Mouse (Mus musculus): ENCODE data around the gene Ankrd60. TPM values are rescaled to one million over a fixed set of nuclear protein-coding genes. Genes with fewer than 3 reads are reported as not detected.

The Ankrd60 gene
- total and polyA plus RNA-seq, 3 experiments = not detected

GRCm38 (mm10) chr2:173550681-173551080 lies 27.5 kb downstream of the Ankrd60 start:
- H3K4me3 ChIP-seq (ENCODE audit: control insufficient read depth in 1 of 2, insufficient read depth in 1 of 2, low read depth in 2 of 2, low read length in 2 of 2) = no peak overlapping the region
- DNase-seq (ENCODE audit: low read depth, low spot score) = no peak
- TF ChIP-seq ZKSCAN1 (IDR thresholded peaks at IDR 0.05; ENCODE audit: low read depth, low read length) (no peak), RAD21 (IDR thresholded peaks at IDR 0.05; ENCODE audit: low read depth, low read length) (no peak), MEF2A (IDR thresholded peaks at IDR 0.05; ENCODE audit: extremely low read depth, insufficient replicate concordance, low read depth, low read length, poor library complexity, severe bottlenecking) (no peak), TAL1 (IDR thresholded peaks at IDR 0.05; ENCODE audit: low read length) (no peak), KAT2A (conservative IDR thresholded peaks at IDR 0.05; ENCODE audit: low read depth, low read length) (no peak), MAFK (IDR thresholded peaks at IDR 0.05; ENCODE audit: borderline replicate concordance, low read depth, low read length) (no peak), MXI1 (IDR thresholded peaks at IDR 0.05; ENCODE audit: low read depth, low read length) (no peak), E2F4 (IDR thresholded peaks at IDR 0.05; ENCODE audit: borderline replicate concordance, low read depth, low read length) (no peak), POLR2A (IDR thresholded peaks at IDR 0.05; ENCODE audit: control insufficient read depth in 1 of 2, insufficient read depth in 1 of 2, low read depth in 1 of 2, low read length in 2 of 2, poor library complexity in 1 of 2) (no peak)
- no peaks in the 10 kb centered on the region for H3K36me3 ChIP-seq (ENCODE audit: control insufficient read depth in 1 of 2, insufficient read depth in 2 of 2, low read length in 2 of 2)
- H3K9ac ChIP-seq (ENCODE audit: control insufficient read depth, low read depth, low read length, poor library complexity, severe bottlenecking) = no peak overlapping the region
- no peaks in the 10 kb centered on the region for H3K27me3 ChIP-seq (ENCODE audit: control insufficient read depth in 1 of 2, insufficient read depth in 2 of 2, low read length in 2 of 2)
- no peak overlapping the region for H3K27ac ChIP-seq (ENCODE audit: control insufficient read depth, low read depth, low read length)
- no peaks in the 10 kb centered on the region for H3K79me2 ChIP-seq (ENCODE audit: control insufficient read depth, insufficient read depth, low read length, poor library complexity)
- no peaks in the 10 kb centered on the region for H3K4me1 ChIP-seq (ENCODE audit: control insufficient read depth in 1 of 2, insufficient read depth in 2 of 2, low read length in 2 of 2)
- no peaks in the 10 kb centered on the region for H3K9me3 ChIP-seq (replicated peaks; ENCODE audit: insufficient read depth, low read length)

- Histone ChIP-seq H3K4me3 (ENCODE audit: control insufficient read depth in 1 of 2, insufficient read depth in 1 of 2, low read depth in 2 of 2, low read length in 2 of 2) (no peak overlapping the region), H3K79me2 (ENCODE audit: control insufficient read depth, insufficient read depth, low read length, poor library complexity) (no peaks in the 10 kb centered on the region), H3K9ac (ENCODE audit: control insufficient read depth, low read depth, low read length, poor library complexity, severe bottlenecking) (no peak overlapping the region), H3K4me1 (ENCODE audit: control insufficient read depth in 1 of 2, insufficient read depth in 2 of 2, low read length in 2 of 2) (no peaks in the 10 kb centered on the region), H3K27me3 (ENCODE audit: control insufficient read depth in 1 of 2, insufficient read depth in 2 of 2, low read length in 2 of 2) (no peaks in the 10 kb centered on the region), H3K27ac (ENCODE audit: control insufficient read depth, low read depth, low read length) (no peak overlapping the region), H3K9me3 (replicated peaks; ENCODE audit: insufficient read depth, low read length) (no peaks in the 10 kb centered on the region), H3K36me3 (ENCODE audit: control insufficient read depth in 1 of 2, insufficient read depth in 2 of 2, low read length in 2 of 2) (no peaks in the 10 kb centered on the region)
- no peak for DNase-seq (ENCODE audit: low read depth, low spot score)
- TF ChIP-seq BHLHE40 (IDR thresholded peaks at IDR 0.05; ENCODE audit: borderline replicate concordance, low read depth, low read length) = no peak
- TF ChIP-seq ZNF384 (IDR thresholded peaks at IDR 0.05; ENCODE audit: low read depth, low read length) = no peak
- no peak for TF ChIP-seq GABPA (IDR thresholded peaks at IDR 0.05; ENCODE audit: low read depth, low read length)
- no peak for TF ChIP-seq CHD2 (IDR thresholded peaks at IDR 0.05; ENCODE audit: low read length)
- TF ChIP-seq MYB (IDR thresholded peaks at IDR 0.05; ENCODE audit: low read depth, low read length) = no peak
- no peak for TF ChIP-seq TBP (IDR thresholded peaks at IDR 0.05; ENCODE audit: low read depth, low read length)
These were observed 28.9 kb downstream of the Ankrd60 start for GRCm38 (mm10) chr2:173549236-173549635.

Data from MEL (cell line).